Mouse (Mus musculus) myocyte (in vitro differentiated cells): ENCODE measurements around the gene Tex11.

ENCODE experiments used
- CEBPB ChIP-seq: IDR thresholded peaks from 2 replicates; pipeline ENCODE4 v1.6.1; 2011; ENCODE audit warnings: mild to moderate bottlenecking, moderate library complexity; ENCODE audit not compliant: poor library complexity, insufficient read depth, severe bottlenecking
- MAX ChIP-seq: IDR thresholded peaks from one replicate; pipeline ENCODE4 v1.6.1; 2011; ENCODE audit warnings: low read depth, mild to moderate bottlenecking, control low read depth
- POLR2A ChIP-seq: IDR thresholded peaks from one replicate; pipeline ENCODE4 v1.6.1; 2011; ENCODE audit warnings: low read depth, mild to moderate bottlenecking, control low read depth, moderate library complexity; ENCODE audit not compliant: insufficient read length
- USF1 ChIP-seq: IDR thresholded peaks from one replicate; pipeline ENCODE4 v1.6.1; 2011; ENCODE audit warnings: low read depth, mild to moderate bottlenecking, control low read depth, moderate library complexity

DNA sequence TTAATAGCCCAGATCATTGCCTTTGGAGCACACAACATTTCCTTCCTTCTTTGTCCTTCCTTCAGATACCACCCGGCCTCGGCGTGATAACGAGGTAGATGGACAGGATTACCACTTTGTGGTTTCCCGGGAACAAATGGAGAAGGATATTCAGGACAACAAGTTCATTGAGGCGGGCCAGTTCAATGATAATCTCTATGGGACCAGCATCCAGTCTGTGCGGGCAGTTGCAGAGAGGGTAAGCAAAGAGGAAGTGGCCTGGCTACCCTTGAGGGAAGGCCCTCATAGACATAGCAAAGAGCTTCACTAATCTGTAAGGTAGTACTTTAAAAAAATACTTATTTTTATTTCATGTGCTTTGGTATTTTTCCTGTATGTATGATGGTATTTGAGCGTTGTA is 245.3 kb downstream of the Tex11 start:
- no peak for TF ChIP-seq POLR2A
- no peak for TF ChIP-seq CEBPB
- no peak for TF ChIP-seq MAX
- no peak for TF ChIP-seq USF1
